Mouse (Mus musculus) cerebellum, adult 18-20 months (tissue): ENCODE results near the gene Paqr6.

Experiments used
- DNase-seq, 2 experiments: peaks; one replicate each; pipeline ENCODE4 v3.0.0; 2021

Gene Paqr6

DNA sequence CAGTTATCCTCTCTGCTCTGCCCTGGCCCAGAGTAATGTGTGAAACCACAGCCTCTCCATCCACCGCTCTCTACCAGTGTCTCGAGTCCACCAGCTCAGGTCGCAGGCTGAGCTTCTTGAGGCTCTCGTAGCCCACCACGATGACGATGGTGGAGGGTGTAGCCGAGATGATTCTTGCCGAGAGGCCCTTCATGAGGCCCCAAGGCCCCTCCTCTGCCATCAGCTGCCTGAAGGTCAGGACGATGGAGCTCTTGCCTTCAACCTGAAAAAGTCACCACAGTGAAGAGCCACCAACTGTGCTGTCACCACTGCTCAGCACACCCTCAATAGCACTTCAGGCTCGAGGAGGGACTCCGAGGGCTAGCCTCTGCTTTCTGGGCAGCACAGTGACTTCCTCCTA, 48.3 kb downstream of the Paqr6 start:
- no peak for DNase-seq

DNA sequence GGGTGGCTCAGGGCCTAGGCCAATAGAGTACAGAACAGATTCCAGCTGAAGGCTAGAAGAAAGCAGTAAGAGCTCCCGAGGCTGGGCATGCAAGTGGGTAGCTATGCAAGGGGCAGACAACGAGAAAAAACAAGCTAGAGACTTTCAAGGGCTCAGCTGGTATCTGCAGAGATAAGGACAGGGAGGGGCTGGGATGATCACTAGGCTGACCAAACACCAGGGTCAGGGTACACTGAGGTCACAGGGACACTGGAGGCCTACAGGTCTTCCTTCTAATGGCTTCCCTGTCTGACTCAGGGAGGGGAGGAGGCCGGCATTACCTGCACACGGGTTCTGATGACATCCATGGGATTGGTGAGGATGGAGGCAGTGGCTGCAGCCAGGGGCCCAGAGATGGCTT, 51.3 kb downstream of the Paqr6 start:
- no peak for DNase-seq

DNA sequence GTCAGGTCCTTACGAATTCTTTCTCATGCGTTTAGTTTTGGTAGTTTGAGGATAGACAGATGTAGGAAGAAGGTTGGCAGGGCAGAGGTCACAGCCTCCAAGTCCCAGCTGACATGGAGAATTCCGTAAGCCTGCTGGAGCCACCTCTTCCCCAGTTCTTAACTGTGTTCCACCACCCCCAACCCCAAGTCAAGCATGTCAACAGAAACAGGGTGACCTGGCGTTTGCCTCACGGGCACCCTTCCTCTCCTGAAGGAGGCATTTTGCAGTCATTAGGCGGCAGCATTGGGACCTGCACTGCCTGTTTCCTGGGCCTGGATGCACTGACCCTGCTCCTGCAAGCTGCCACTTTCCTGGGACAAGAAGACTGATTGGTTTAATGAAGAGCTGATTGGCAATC, 53.6 kb downstream of the Paqr6 start:
- no peak for DNase-seq
